Mouse (Mus musculus) left cerebral cortex, postnatal 36 days (tissue): ENCODE results near the gene Ttc23. TPM values are rescaled to one million over a fixed set of nuclear protein-coding genes. Genes with fewer than 3 reads are reported as not detected.
A peak's percentile ranks its signal among the peaks of the same experiment; 100 is the strongest.

Experiments
- DNase-seq, 2 experiments: peaks; one replicate each; pipeline ENCODE4 v3.0.0; 2021 to 2022; ENCODE audit warnings: low spot score in 2 of 2, mixed read lengths in 1 of 2
- intact Hi-C: fragments of 180-260 bp; cut with DNase I; formaldehyde crosslinking; loops from one replicate; pipeline ENCODE4 v1.15.1; 2025
- microRNA-seq: library from miRNA; unstranded; fragments of <30 nt; microRNA quantifications from one replicate; pipeline ENCODE4 v1.2.0, GENCODE M21; 2022
- total RNA-seq, 2 experiments: library from RNA; stranded (reverse); gene quantifications; 2 replicates each; pipeline ENCODE4 v1.2.3; 2021

Gene Ttc23
- total RNA-seq, 2 experiments from 2014 or later: 5.8 to 7.0 TPM

- DNase-seq: no peak
- intact Hi-C loops: no loop called here
These were observed 128.4 kb downstream of the Ttc23 start for GRCm38 (mm10) chr7:67775623-67776022.

- intact Hi-C loops: no loop called here
- no peak for DNase-seq
These were observed 129.6 kb downstream of the Ttc23 start for GRCm38 (mm10) chr7:67776636-67777305.

DNA sequence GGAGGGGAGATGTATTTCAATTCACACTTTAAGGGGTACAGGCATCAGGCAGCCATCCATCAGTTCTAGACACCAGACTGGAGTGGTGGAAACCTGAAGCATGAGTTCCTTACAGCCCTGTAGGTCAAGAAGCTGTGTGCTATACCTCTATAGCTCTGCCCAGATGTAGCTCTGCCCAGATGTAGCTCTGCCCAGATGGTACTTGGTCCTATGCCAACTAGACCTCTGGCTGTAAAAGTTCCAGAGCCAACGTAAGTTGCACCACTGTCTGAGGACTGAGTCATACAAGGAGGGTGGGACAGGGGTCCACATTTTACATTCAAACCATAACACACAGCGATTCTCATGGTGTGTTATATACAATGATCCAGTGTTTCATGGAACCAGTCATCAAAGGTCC is 140.7 kb downstream of the Ttc23 start:
- no peak for DNase-seq
- intact Hi-C loops: loop anchor here (1.0 to 5.0 kb wide), 3 partner anchors 163 to 514 kb away; no protein-coding TSS in a partner anchor

GRCm38 (mm10) chr7:67788713-67789112 is 141.5 kb downstream of the Ttc23 start:
- peak; percentile 48 to 63 for DNase-seq
- intact Hi-C loops: loop anchor here (1.0 to 5.0 kb wide), 4 partner anchors 162 to 569 kb away; no protein-coding TSS in a partner anchor

DNA sequence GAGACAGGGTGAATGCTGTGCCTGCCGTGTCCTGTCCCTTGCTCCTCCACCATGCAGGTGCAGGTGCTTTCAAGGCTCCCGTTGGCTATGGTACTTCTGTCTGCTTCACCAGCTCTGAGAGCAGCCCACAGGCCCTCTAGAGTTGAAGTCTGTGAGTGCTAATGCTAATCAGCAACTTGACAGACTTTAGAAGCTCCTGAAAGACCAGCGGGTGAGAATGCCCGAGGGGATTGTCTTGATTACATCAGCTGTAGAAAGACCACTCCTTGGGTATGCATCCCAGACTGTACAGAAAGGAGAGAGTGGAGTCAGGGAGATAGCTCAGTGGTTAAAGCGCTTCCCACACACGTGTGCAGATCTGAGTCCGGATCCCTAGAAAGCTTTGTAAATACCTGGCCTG is 144.0 kb downstream of the Ttc23 start:
- intact Hi-C loops: no loop called here
- DNase-seq: no peak

- intact Hi-C loops: no loop called here
- DNase-seq: no peak
These were observed 146.2 kb downstream of the Ttc23 start for GRCm38 (mm10) chr7:67793449-67793848.

DNA sequence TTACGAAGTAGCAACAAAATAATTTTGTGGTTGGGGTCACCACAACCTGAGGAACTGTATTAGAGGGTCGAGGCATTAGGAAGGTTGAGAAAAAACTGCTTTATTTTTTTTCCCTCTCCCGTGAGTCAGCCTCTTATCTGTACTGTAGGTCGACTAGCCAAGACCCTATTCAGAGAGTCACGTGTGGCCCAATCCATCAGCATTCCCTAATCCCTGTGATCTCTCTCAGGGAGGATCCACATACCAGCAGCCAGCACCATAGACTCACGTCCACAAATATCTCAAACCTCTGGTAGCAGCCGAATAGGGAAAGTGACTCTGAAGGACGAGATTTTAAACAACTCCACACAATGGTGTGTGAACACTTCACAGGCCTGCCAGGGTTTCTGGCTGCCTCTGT is 149.9 kb downstream of the Ttc23 start:
- intact Hi-C loops: no loop called here
- DNase-seq: no peak

DNA sequence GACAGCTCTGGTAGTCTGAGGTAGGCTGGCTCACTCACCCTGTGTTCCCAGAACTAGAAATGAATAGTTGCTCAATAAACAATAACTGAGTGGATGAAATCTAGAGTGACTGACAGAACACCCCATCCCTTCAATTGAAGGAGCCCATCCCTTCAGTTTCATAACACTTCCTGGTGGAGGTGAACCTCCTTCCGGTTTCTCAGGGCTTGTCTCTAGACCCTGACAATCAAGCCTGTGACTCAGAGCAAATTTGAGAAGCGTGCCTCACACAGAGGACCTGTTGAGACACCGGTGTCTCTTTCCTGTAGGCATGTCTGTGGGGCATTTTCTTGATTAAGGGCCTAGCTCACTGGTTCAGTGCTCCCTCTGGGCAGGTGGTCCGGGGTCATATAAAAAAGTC is 151.3 kb downstream of the Ttc23 start:
- no peak for DNase-seq
- intact Hi-C loops: no loop called here

DNA sequence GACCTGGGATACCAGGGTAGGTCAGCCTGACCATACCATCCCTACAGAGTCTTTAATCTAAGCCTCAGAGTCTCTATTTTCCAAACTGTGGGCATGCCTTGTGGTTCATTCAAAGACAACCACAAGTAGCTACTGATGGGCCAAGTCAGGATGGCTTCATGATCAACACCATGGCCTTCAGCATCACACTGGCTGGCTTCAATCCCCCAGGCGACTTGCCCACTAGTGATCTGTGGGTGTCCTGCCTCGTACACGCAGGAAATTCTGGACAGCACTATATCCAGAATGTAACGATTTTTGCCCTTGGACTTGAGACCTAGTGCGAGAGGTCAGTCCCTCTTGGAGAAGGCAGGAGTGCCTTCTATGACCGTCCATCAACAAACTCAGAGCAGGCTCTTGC is 153.3 kb downstream of the Ttc23 start:
- DNase-seq: no peak
- intact Hi-C loops: loop anchor here (5.0 kb wide), 3 partner anchors 327 to 557 kb away; no protein-coding TSS in a partner anchor

GRCm38 (mm10) chr7:67801022-67801421 is 153.8 kb downstream of the Ttc23 start:
- DNase-seq: no peak
- intact Hi-C loops: loop anchor here (5.0 kb wide), 3 partner anchors 326 to 556 kb away; no protein-coding TSS in a partner anchor

DNA sequence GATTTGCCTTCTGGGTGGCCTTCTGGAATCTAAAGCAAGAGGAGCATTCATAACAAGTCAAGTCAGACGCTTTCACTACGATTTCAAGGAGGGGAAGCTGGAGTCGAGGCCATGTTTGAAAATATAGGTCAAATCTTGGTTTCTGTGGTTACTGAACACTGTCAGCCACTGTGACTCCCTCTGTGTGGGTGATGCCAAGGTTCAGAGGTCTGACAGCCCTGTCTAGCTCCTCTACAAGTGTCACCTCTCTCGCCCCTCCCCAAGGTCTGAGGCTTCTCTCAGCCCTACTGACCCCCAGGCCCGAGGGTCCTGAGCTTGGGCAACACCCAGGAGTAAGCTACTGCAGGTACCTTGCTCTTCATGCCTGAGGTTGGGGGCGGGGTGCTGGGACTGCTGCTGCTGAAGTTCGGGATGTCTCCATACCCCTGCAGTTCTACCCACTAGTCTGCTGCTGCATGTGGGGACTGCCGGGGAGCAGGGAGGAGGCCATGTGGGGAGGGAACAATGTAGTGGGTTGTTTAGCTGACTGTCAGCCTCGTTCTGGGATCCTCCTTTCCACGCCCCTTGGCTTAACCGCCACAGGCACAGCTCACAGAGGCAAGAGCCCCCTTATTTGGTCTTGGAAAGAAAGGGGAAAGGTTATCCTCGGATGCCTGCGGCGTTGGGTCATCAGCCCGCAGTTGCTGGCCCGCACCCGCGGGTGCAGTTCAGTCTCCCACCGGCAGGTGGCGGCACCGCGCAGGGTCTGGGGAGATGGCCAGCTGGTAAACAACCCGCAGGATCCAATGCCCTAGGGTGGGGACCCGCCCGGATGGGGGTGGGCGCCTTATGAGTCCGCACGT is 156.0 kb downstream of the Ttc23 start:
- peak; percentile 81 to 82 for DNase-seq
- intact Hi-C loops: loop anchor here (2.0 to 5.0 kb wide), 4 partner anchors 148 to 554 kb away; no protein-coding TSS in a partner anchor

DNA sequence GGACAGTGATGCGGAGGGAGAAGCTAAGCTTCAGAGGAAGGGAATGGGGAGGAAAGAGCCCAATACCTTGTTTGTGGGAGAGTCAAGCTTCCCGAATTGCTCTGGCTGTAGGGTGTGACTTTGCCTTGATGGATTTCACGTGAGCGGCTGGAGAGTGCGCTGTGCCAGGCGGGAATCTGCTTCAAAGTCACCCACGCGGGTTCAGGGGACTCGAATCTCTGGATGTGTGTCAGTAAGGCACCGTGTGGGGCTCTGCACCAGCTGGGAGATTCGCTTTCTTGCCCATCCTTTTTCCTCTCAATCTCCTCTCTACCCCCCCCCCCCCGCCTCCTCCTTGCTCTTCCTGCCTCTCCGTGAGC is 156.6 kb downstream of the Ttc23 start:
- no peak for DNase-seq
- intact Hi-C loops: loop anchor here (2.0 to 5.0 kb wide), 4 partner anchors 147 to 553 kb away; no protein-coding TSS in a partner anchor

Small RNA genes within 50 kb of the gene (microRNA-seq; reads per million reads assigned to microRNA genes)
- gene Gm23844: not detected

Other genes with a start within 250 kb of the Ttc23 start
- 10 to 100 TPM; 30.5 to 36.8 TPM for gene Lrrc28, start 2.1 kb upstream of the Ttc23 start, total RNA-seq
- 10 to 100 TPM; 17.9 to 18.3 TPM for gene Synm, start 112.3 kb downstream of the Ttc23 start, total RNA-seq